In genomic region chr6:99388023-99388422, GRCm38 (mm10) we compare ENCODE assay signal across 12 mouse cellular contexts.
DNase-seq lines count a peak whose midpoint lies in the region; ATAC-seq and TF ChIP-seq lines count a peak whose summit lies in the region.
"Had no signal": no experiment of that assay in that cellular context is flagged by ENCODE, and none has a peak within 500 bp of the region (broad histone marks: within the 10 kb centered on the region; RNA-seq: fewer than 3 reads in every experiment).

No protein-coding gene starts in this region.

- WGBS in hindbrain, embryonic 10.5 days = 92% methylated on average over 5 of the region's 5 CpGs
- WGBS in hindbrain, postnatal 0 days = 92% methylated on average over 5 of the region's 5 CpGs
- 6% methylated on average over 5 of the region's 5 CpGs for WGBS in thymus, adult 2 months

- no peak for ATAC-seq in hindbrain, postnatal 0 days
- peak; percentile 22 for ATAC-seq in CD4-positive, CD25-positive, alpha-beta regulatory T cell, adult 4 months
- no peak for ATAC-seq in granulocyte monocyte progenitor cell, adult 5-6 weeks (replicated peaks; ENCODE audit: poor library complexity, severe bottlenecking)

- peaks cover 4% of the 10 kb centered on the region; the same call in 1 of the 2 replicates for H3K36me3 ChIP-seq in hindbrain, embryonic 10.5 days
- no peaks in the 10 kb centered on the region for H3K36me3 ChIP-seq in hindbrain, postnatal 0 days (ENCODE audit: insufficient read depth, low read length)
- H3K36me3 ChIP-seq in thymus, adult 2 months (ENCODE audit: control insufficient read depth, insufficient read depth, low read length) = no peaks in the 10 kb centered on the region
- H3K36me3 ChIP-seq: heart, embryonic 12.5 days; neural tube, embryonic 12.5 days had no signal

- H3K9me3 ChIP-seq in hindbrain, embryonic 10.5 days = no peaks in the 10 kb centered on the region
- no peaks in the 10 kb centered on the region for H3K9me3 ChIP-seq in hindbrain, postnatal 0 days (ENCODE audit: low read length)
- H3K9me3 ChIP-seq: heart, embryonic 12.5 days had no signal

- H3K4me3 ChIP-seq in hindbrain, embryonic 10.5 days = no peak overlapping the region
- no peak overlapping the region for H3K4me3 ChIP-seq in hindbrain, postnatal 0 days (ENCODE audit: low read length)
- H3K4me3 ChIP-seq in bone marrow macrophage, adult 2 months (ENCODE audit: insufficient read depth, low read length) = no peak overlapping the region
- no peak overlapping the region for H3K4me3 ChIP-seq in thymus, adult 2 months (ENCODE audit: control insufficient read depth, insufficient read depth, low read length)
- H3K4me3 ChIP-seq: heart, embryonic 12.5 days; neural tube, embryonic 12.5 days had no signal

- H3K27ac ChIP-seq in hindbrain, embryonic 10.5 days = peak overlapping the region; percentile 37; the same call in 1 of the 2 replicates
- H3K27ac ChIP-seq in hindbrain, postnatal 0 days = no peak overlapping the region
- peak overlapping the region; percentile 98 for H3K27ac ChIP-seq in bone marrow macrophage, adult 2 months (ENCODE audit: insufficient read depth, low read depth, low read length)
- peak overlapping the region; percentile 100 for H3K27ac ChIP-seq in thymus, adult 2 months (ENCODE audit: control insufficient read depth, insufficient read depth, low read length)
- H3K27ac ChIP-seq: kidney, postnatal 0 days; neural tube, embryonic 12.5 days had no signal

- H3K27me3 ChIP-seq in hindbrain, embryonic 10.5 days (ENCODE audit: insufficient read depth, poor library complexity, severe bottlenecking) = no peaks in the 10 kb centered on the region
- H3K27me3 ChIP-seq in hindbrain, postnatal 0 days (ENCODE audit: insufficient read depth, low read length) = no peaks in the 10 kb centered on the region
- H3K27me3 ChIP-seq in thymus, adult 2 months (ENCODE audit: control insufficient read depth, insufficient read depth, low read length) = no peaks in the 10 kb centered on the region
- H3K27me3 ChIP-seq: heart, embryonic 12.5 days; neural tube, embryonic 12.5 days had no signal

- H3K4me1 ChIP-seq in hindbrain, embryonic 10.5 days (replicated peaks) = peaks cover 18% of the 10 kb centered on the region
- no peaks in the 10 kb centered on the region for H3K4me1 ChIP-seq in hindbrain, postnatal 0 days (ENCODE audit: insufficient read depth, low read length)
- peaks cover 63% of the 10 kb centered on the region for H3K4me1 ChIP-seq in bone marrow macrophage, adult 2 months (ENCODE audit: control insufficient read depth, insufficient read depth, low read length)
- H3K4me1 ChIP-seq in thymus, adult 2 months (replicated peaks; ENCODE audit: control insufficient read depth, insufficient read depth, low read length) = peaks cover 78% of the 10 kb centered on the region
- H3K4me1 ChIP-seq: neural tube, embryonic 12.5 days had no signal

- no peak overlapping the region for H3K9ac ChIP-seq in hindbrain, postnatal 0 days (replicated peaks; ENCODE audit: low read length)
- H3K9ac ChIP-seq: heart, embryonic 12.5 days; neural tube, embryonic 12.5 days had no signal

- no peak overlapping the region for H3K4me2 ChIP-seq in hindbrain, postnatal 0 days (ENCODE audit: low read depth, low read length)
- H3K4me2 ChIP-seq: heart, embryonic 12.5 days; neural tube, embryonic 12.5 days had no signal

- DNase-seq in hindbrain, embryonic 10.5 days (ENCODE audit: low spot score) = no peak
- DNase-seq in hindbrain, postnatal 0 days (ENCODE audit: low spot score) = no peak
- DNase-seq in thymus, adult 2 months = peak; percentile 50
- no peak for DNase-seq in right cerebral cortex, adult 18-20 months
- DNase-seq: adrenal gland, postnatal 10 days; midbrain, embryonic 14.5 days had no signal

- TF ChIP-seq CTCF in hindbrain, postnatal 0 days (IDR thresholded peaks at IDR 0.05; ENCODE audit: low read depth) = no peak
- no peak for TF ChIP-seq CTCF in bone marrow macrophage, adult 2 months (IDR thresholded peaks at IDR 0.05; ENCODE audit: low read depth, low read length)
- no peak for TF ChIP-seq CTCF in thymus, adult 2 months (IDR thresholded peaks at IDR 0.05; ENCODE audit: borderline replicate concordance, control insufficient read depth, extremely low read depth, insufficient read depth, low read length, poor library complexity)

- no peak for TF ChIP-seq POLR2A in bone marrow macrophage, adult 2 months (IDR thresholded peaks at IDR 0.05; ENCODE audit: borderline replicate concordance, low read depth, low read length)
- TF ChIP-seq POLR2A in thymus, adult 2 months (IDR thresholded peaks at IDR 0.05; ENCODE audit: control insufficient read depth, extremely low read depth, insufficient read depth, low read length, poor library complexity) = no peak
